Mouse (Mus musculus) activated CD4-positive, CD25-positive, alpha-beta regulatory T cell, adult 4 months (primary cell): Measurements from ENCODE around the gene Caprin2. TPM values are rescaled to one million over a fixed set of nuclear protein-coding genes. Genes with fewer than 3 reads are reported as not detected.
"Not testable (repeated sequence)": the region's sequence is repeated elsewhere in the genome, so short reads cannot be mapped to it uniquely, and the experiment has no call there.

ENCODE experiments used
- ATAC-seq: one replicate; pipeline ENCODE4 v1.8.0; 2017
- polyA plus RNA-seq, 2 experiments: library from polyadenylated mRNA; unstranded; fragments of 100-300 nt; shearing (Covaris generic); gene quantifications; one replicate each; pipeline ENCODE4 v1.2.1; 2017

Gene Caprin2
- 1 to 10 TPM; 2.9 to 3.7 TPM for polyA plus RNA-seq

- peak; percentile 93 for ATAC-seq
Measured at GRCm38 (mm10) chr6:148895773-148896506, at the start of gene Caprin2. TSS of gene Caprin2 (minus strand) at chr6:148896237.

GRCm38 (mm10) chr6:148944767-148945508 is 48.9 kb upstream of the Caprin2 start:
- ATAC-seq = peak; percentile 58

DNA sequence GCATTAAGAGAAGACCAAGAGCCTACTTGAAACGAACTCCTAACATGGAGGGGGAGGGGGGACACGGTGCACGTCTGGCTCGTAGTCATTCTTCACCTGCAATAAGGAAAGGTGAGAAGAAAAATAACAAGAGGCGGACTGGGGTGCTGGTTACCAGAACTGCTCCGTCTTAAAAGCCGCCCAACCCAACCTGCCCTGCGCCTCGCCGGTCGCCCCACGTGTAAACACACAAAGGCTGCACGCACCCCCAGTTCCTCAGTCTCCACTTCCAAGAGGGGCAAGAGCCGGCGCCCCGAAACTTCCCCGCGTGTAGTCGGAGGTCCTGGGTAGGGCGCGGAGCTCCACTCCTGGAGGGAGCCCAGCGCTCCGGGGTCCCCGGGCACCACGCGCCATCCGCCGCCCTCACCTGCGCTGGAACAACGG is 48.3 kb upstream of the Caprin2 start:
- ATAC-seq = peak; percentile 4

- no peak for ATAC-seq
Measured at GRCm38 (mm10) chr6:148943695-148944094, 47.7 kb upstream of the Caprin2 start.

GRCm38 (mm10) chr6:148942406-148942805 is 46.4 kb upstream of the Caprin2 start:
- ATAC-seq = no peak

- ATAC-seq = no peak
Measured at GRCm38 (mm10) chr6:148941880-148942279, 45.8 kb upstream of the Caprin2 start.

GRCm38 (mm10) chr6:148940383-148940782 is 44.3 kb upstream of the Caprin2 start:
- ATAC-seq = not testable (repeated sequence)

GRCm38 (mm10) chr6:148937693-148938092 is 41.7 kb upstream of the Caprin2 start:
- ATAC-seq = no peak

DNA sequence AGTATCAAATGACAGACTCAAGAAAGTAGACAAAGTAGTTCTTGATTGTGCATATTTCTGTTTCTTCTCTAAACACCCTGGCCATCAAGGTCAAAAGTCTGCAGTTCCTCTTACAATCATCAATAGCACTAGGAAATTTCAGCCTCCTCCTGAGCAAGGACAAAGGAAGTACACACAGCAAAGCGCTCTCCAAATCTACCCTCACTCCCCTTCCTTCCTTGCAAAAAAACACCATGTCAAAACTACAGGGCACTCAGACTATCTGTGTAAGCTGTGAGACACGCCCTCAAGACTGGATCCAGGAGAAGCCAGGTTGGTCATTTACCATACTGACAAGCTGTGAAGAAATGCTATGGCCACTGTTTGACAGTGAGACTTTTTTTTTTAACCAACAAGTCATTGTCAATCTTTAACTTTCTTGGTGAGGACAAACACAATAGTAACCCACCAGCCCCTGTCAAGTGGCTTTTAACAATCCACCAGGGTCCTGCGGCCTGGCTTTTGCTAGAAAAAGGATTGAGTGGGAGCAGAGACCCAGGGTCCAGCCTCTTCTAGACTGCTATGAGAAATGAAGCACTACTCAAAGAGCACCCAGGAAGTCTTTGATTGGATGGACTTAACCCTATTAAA is 39.0 kb upstream of the Caprin2 start:
- no peak for ATAC-seq

DNA sequence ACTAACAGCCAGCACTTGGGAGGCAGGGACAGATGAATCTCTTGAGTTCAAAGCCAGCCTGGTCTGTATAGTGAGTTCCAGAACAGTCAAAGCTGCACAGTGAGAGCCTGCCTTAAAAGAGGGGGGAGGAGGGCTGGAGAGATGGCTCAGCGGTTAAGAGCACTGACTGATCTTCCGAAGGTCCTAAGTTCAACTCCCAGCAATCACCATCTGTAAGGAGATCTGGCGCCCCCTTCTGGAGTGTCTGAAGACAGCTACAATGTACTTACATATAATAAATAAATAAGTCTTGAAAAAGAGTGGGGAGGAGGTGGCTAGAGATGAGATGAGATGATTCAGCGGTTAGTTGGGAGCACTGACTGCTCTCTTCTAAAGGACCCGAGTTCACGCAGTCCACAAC is 35.2 kb upstream of the Caprin2 start:
- peak; percentile 32 for ATAC-seq

DNA sequence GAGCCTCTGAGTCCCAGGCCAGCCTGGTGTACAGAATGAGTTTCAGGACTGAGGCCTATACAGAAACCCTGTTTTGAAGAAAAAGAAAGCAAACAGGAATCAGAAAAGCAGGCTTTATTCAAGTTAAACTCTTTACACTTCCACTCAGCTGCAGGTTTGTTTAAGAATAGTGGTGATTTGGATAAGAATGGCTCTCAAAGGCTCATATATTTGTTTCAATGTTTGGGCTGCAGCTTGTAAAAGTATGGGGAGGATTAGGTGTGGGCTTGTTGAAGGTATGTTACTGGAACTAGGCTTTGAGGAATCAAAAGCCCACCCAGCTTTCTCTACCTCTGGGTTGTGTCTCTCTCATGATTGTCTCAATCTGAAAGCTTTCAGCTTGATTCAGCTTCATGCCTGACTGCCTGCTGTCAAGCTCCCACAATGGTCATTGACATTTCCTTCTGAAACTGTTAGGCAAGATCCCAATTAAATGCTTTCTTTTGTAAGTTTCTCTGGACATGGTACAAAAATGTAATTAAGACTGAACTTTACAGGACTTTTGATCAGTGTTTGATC is 22.9 kb upstream of the Caprin2 start:
- ATAC-seq = no peak

DNA sequence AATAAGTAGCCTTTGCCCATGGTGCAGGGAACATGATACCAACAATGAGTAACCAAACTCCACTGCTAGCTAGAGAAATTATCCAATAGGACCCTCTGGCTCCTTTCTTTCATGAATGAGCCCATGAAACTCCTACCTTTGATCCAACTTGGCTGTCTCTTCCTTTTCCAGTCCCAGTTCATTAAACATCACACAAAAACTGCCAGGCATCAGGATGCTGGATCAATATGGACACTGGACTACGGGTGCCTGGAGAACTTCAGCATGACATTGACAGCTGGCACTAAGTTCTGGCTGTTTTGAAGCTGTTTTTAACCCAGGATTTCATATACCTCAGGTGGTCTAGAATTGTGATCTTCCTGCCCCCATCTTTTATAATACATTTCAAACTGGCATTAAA is 21.6 kb upstream of the Caprin2 start:
- ATAC-seq = no peak

DNA sequence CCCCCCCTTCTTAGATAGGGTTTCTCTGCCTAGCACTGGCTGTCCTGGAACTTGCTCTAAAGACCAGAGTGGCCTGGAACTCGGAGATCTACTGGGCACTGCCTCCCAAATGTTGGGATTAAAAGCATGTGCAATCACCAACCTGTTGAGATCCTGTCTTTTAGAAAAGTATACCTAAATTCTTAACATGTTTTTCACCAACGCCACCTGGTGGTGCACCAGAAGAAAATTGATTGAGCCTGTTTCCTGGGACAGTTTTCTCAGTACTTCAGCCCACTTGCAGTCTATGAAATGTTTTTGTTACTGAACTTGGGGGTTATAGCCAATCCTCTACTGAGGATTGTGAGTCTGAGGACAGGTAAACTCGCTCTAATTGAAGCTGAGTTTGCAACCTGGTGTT is 20.8 kb upstream of the Caprin2 start:
- no peak for ATAC-seq

DNA sequence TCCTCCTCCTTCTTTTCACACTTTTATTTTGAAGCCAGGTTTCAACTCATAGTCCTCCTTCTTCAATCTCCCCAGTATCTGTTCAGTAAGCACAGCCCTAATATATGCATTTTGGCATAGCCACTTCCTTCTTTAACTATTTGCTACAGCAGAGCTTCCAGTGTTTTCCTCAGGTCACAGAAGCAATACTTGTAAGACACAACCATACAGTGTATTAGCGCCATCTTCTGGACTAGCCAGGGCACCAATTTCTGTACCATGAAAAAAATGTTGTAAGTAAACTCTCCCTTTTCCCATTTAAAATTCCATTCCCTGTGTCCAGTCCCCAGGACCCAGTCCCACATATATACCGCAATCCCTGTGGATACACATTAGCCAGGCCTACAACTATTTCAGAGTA is 17.9 kb upstream of the Caprin2 start:
- ATAC-seq = peak; percentile 77

DNA sequence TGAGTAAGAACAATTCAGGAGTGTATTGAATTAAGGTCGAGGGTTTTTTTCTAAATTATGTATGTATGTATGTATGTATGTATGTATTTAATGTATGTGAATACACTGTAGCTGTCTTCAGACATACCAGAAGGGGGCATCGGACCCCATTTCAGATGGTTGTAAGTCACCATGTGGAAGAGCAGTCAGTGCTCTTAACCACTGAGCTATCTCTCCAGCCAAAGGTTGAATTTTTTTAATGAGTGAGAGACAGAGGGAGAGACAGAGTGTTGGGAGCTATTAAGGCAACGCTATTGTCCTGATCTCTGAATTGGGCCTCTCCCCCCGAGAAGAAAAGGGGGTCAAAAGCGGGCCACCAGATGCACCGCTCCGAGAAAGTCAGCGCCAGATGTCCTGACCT is 15.9 kb upstream of the Caprin2 start:
- not testable (repeated sequence) for ATAC-seq

DNA sequence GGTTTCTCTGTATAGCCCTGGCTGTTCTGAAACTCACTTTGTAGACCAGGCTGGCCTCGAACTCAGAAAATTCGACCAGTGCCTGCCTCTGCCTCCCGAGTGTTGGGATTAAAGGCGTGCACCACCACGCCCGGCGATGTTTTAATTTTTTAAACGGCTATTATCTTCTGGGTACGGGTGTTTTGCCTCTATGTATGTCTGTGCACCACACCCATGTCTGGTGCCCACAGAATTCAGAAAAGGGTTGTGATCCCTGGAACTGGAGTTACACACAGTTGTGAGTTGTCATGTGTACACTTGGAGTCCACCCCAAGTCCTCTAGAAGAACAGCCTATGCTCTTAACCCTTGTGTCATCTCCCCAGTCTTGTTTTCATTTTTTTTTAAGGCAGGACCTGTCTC is 10.9 kb upstream of the Caprin2 start:
- ATAC-seq = no peak

- no peak for ATAC-seq
Measured at GRCm38 (mm10) chr6:148902728-148903127, 6.7 kb upstream of the Caprin2 start.

GRCm38 (mm10) chr6:148896507-148896851 is 442 bp upstream of the Caprin2 start:
- ATAC-seq = peak; percentile 8

DNA sequence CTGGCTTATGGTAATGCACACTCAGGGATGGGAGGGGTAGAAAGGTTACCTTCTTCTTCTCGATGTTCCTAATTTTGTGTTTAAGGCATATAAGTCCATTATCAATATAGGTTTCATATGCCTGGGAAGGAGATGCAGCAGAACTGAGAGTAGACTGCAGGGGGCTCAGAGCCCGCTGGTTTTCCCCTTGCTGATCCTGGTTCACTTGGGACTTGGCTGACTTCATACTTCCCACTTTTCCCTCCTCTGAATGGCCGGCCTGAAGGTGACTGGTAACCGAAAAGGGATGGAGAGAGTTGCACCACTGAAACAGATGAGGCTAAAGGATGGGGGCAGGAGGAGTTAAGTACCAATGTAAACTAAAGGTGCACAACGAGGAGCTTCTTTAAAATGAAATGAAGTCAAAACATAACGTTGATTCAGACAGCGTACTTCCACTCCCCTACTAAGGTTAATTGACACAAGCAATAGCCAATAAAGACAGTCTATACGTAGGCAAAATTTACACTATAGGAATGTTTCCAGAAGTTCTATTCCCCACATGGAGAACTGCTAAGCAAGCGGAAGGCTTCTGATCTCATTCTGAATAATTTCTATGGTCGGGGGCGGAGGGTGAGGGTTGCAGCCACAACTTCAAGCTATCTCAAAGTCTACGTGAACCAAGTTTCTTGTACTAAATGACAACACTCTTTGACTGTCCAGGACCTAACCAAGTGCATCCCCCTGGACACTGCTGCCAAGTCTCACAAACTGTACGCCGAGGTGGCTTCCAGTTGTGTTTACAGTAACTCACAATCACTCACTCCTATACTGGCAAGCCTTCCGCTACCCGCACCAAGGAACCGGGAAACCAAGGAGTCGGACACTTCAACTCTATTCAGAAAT is 907 bp downstream of the Caprin2 start:
- no peak for ATAC-seq

- no peak for ATAC-seq
Measured at GRCm38 (mm10) chr6:148873911-148874310, 22.1 kb downstream of the Caprin2 start.

- ATAC-seq = no peak
Measured at GRCm38 (mm10) chr6:148845629-148846028, 50.4 kb downstream of the Caprin2 start.

- no peak for ATAC-seq
Measured at GRCm38 (mm10) chr6:148841760-148842159, 54.3 kb downstream of the Caprin2 start.
